Mouse (Mus musculus) testis, adult 2 months (tissue): ENCODE data around the gene Ccdc102a.

ENCODE experiments used
- CTCF ChIP-seq: fragments of 200-500 bp; IDR thresholded peaks from 2 replicates; pipeline ENCODE4 v1.5.1; 2012; ENCODE audit warnings: low read depth, mild to moderate bottlenecking, inconsistent platforms, low read length, moderate library complexity; ENCODE audit not compliant: control insufficient read depth, insufficient read depth, insufficient replicate concordance
- POLR2A ChIP-seq: fragments of 200-500 bp; IDR thresholded peaks from 2 replicates; pipeline ENCODE4 v1.6.1; 2012; ENCODE audit warnings: low read depth, mild to moderate bottlenecking, inconsistent platforms, low read length, moderate library complexity; ENCODE audit not compliant: control insufficient read depth

- TF ChIP-seq CTCF (no peak), POLR2A (no peak)
Observed at GRCm38 (mm10) chr8:94950458-94950857, 32.6 kb upstream of the Ccdc102a start.
